Mouse (Mus musculus): ENCODE measurements around the gene Srbd1. TPM values are rescaled to one million over a fixed set of nuclear protein-coding genes. Genes with fewer than 3 reads are reported as not detected.
A peak's percentile ranks its signal among the peaks of the same experiment; 100 is the strongest.

Srbd1 gene
- total and polyA plus RNA-seq, 2 experiments from 2014 or later = 8.3 to 13.2 TPM

DNA sequence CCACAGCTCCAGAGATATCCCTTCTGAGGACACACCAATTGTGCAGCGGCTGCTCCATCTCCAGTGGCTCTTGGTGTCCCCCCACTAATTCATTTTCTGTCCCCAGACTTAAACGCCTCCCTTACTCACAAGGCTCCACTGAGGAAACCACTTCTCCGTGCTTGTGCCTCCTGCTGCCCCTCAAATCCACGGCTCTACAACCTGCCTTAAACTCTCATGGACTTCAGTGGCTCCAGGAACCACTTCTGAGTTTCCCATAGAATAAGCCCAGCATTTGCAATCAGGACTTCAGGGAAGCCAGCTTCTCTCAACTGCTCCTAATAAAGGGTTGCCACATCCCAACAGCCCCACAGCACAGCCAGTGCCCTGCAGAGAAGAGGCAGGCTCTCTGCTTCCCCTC lies 200.2 kb downstream of the Srbd1 start:
- Histone ChIP-seq H3K27me3 (ENCODE audit: insufficient read depth, low read length) (no peaks in the 10 kb centered on the region), H3K4me2 (ENCODE audit: low read depth, low read length, poor library complexity, severe bottlenecking) (no peak overlapping the region), H3K27ac (ENCODE audit: low read depth, low read length) (no peak overlapping the region), H3K36me3 (ENCODE audit: insufficient read depth, low read length) (no peaks in the 10 kb centered on the region), H3K4me1 (ENCODE audit: insufficient read depth, low read length) (peaks cover 6% of the 10 kb centered on the region; the same call in 1 of the 2 replicates), H3K9ac (replicated peaks; ENCODE audit: low read length, poor library complexity, severe bottlenecking) (no peak overlapping the region), H3K9me3 (ENCODE audit: low read length) (no peaks in the 10 kb centered on the region), H3K4me3 (ENCODE audit: low read depth, low read length) (no peak overlapping the region)
- TF ChIP-seq CTCF (IDR thresholded peaks at IDR 0.05) = no peak
- ATAC-seq (ENCODE audit: low FRiP score) (no peak), DNase-seq (ENCODE audit: low spot score) (no peak)
- WGBS = 88% methylated on average over 4 of the region's 4 CpGs

DNA sequence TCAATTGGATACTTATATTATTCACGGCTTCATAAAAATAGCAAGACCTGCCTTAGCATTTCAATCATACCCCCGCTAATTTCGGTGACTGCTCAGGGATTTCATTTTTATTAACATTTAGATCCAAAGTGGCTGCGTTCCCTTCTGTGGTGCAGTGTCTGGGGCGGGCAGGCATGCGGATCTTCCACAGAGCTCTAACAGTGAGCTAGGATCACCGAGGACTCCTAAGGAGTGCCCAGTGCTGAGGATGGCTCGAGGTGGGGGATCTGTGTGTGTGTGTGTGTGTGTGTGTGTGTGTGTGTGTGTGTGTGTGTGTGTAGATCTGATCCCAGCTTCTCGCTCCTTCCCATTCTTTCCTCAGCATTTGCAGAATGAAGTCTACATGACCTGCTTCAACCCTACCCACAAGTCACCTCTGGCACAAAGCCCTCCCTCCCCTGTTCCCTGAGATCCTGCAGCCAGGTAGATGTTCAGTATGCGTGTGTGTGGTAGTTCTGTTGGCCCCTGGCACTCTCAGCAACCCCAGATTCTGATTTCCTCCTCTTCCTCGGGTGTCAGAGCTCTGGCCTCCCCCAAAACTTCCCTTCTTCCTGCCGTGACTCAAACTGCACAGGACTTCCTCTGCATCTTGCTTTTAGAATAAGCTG lies 200.9 kb downstream of the Srbd1 start:
- Histone ChIP-seq H3K27ac (ENCODE audit: low read depth, low read length) (no peak overlapping the region), H3K27me3 (ENCODE audit: insufficient read depth, low read length) (no peaks in the 10 kb centered on the region), H3K4me1 (ENCODE audit: insufficient read depth, low read length) (peaks cover 6% of the 10 kb centered on the region; the same call in 1 of the 2 replicates), H3K36me3 (ENCODE audit: insufficient read depth, low read length) (no peaks in the 10 kb centered on the region), H3K9ac (replicated peaks; ENCODE audit: low read length, poor library complexity, severe bottlenecking) (no peak overlapping the region), H3K4me2 (ENCODE audit: low read depth, low read length, poor library complexity, severe bottlenecking) (no peak overlapping the region), H3K4me3 (ENCODE audit: low read depth, low read length) (no peak overlapping the region), H3K9me3 (ENCODE audit: low read length) (no peaks in the 10 kb centered on the region)
- 40% methylated on average over 12 of the region's 12 CpGs for WGBS
- TF ChIP-seq CTCF (IDR thresholded peaks at IDR 0.05) = no peak
- ATAC-seq (ENCODE audit: low FRiP score) (no peak), DNase-seq (ENCODE audit: low spot score) (no peak)

DNA sequence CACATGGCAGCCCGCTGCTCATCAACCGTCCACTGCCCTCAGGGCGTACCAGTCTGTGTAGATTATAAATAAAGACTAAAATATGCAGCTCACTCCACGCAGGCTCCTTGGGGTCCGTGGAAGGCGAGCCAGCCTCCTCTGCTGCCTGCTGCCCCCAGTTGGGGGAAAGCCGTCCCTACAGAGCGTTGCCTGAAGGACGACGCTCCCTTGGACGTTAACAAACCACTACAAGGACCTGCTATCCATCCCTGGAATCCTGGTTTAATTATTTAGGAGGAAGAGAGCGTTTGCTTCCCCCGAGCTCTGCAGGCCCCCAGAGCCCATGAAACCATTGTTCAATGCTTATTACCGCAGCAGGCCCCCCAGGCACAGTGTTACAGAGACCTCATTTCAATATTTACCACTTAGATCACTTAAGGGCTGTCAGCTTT lies 201.4 kb downstream of the Srbd1 start:
- no peaks in the 10 kb centered on the region for H3K27me3 ChIP-seq (ENCODE audit: insufficient read depth, low read length)
- H3K9ac ChIP-seq (replicated peaks; ENCODE audit: low read length, poor library complexity, severe bottlenecking) = no peak overlapping the region
- no peaks in the 10 kb centered on the region for H3K36me3 ChIP-seq (ENCODE audit: insufficient read depth, low read length)
- peaks cover 6% of the 10 kb centered on the region; the same call in 1 of the 2 replicates for H3K4me1 ChIP-seq (ENCODE audit: insufficient read depth, low read length)
- H3K4me3 ChIP-seq (ENCODE audit: low read depth, low read length) = no peak overlapping the region
- 0 out of 2 replicates have a peak, but pooled peaks have one; percentile 41 for ATAC-seq (ENCODE audit: low FRiP score)
- TF ChIP-seq CTCF (IDR thresholded peaks at IDR 0.05) = peak; percentile 44
- 21% methylated on average over 14 of the region's 14 CpGs for WGBS
- H3K4me2 ChIP-seq (ENCODE audit: low read depth, low read length, poor library complexity, severe bottlenecking) = no peak overlapping the region
- DNase-seq (ENCODE audit: low spot score) = peak; percentile 26
- H3K9me3 ChIP-seq (ENCODE audit: low read length) = no peaks in the 10 kb centered on the region
- no peak overlapping the region for H3K27ac ChIP-seq (ENCODE audit: low read depth, low read length)

DNA sequence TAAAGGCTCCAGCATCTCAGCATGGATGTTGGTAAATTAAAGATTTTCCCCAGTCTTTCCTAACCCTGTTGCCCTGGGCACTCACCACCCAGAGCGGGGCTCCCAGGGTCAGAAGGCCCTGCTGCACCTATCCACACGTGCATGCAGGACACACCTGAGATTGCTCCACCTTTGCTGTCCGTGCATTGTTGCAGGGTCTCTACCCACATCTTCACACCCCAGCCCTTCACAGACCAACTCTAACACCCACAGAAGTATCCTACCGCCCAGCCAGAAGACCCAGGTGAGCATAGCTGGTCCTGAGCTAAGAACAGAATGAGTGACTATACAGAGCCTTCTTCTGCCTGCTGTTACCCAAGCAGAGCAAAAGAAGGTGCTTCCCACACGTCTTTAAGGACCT lies 201.9 kb downstream of the Srbd1 start:
- Histone ChIP-seq H3K27ac (ENCODE audit: low read depth, low read length) (no peak overlapping the region), H3K4me2 (ENCODE audit: low read depth, low read length, poor library complexity, severe bottlenecking) (no peak overlapping the region)
- ATAC-seq (ENCODE audit: low FRiP score) = no peak

DNA sequence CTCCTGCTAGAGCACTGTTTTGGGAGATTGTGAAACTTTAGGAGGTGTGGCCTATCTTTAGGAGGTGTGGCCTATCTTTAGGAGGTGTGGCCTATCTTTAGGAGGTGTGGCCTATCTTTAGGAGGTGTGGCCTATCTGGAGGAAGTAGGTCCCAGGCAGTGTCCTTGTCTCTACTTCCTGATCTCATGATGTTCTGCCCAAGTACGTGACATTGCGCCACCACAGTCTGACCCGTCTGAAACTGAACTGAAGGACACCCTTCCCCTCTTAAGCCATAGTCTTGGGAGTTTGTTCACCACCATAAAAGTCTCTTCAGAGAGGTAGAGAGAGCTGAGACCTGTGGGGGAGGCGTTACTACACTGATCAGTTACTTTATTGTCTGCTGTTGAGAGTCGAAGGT lies 202.9 kb downstream of the Srbd1 start:
- H3K9me3 ChIP-seq (ENCODE audit: low read length) = no peaks in the 10 kb centered on the region
- H3K36me3 ChIP-seq (ENCODE audit: insufficient read depth, low read length) = no peaks in the 10 kb centered on the region
- H3K27ac ChIP-seq (ENCODE audit: low read depth, low read length) = no peak overlapping the region
- ATAC-seq (ENCODE audit: low FRiP score) = no peak
- no peak for DNase-seq (ENCODE audit: low spot score)
- 97% methylated on average over 5 of the region's 5 CpGs for WGBS
- H3K4me3 ChIP-seq (ENCODE audit: low read depth, low read length) = no peak overlapping the region
- no peaks in the 10 kb centered on the region for H3K27me3 ChIP-seq (ENCODE audit: insufficient read depth, low read length)
- H3K9ac ChIP-seq (replicated peaks; ENCODE audit: low read length, poor library complexity, severe bottlenecking) = no peak overlapping the region
- TF ChIP-seq CTCF (IDR thresholded peaks at IDR 0.05) = no peak
- no peak overlapping the region for H3K4me2 ChIP-seq (ENCODE audit: low read depth, low read length, poor library complexity, severe bottlenecking)
- H3K4me1 ChIP-seq (ENCODE audit: insufficient read depth, low read length) = peaks cover 6% of the 10 kb centered on the region; the same call in 1 of the 2 replicates

More for the DNA sequence above, 201.9 kb downstream of the Srbd1 start:
- Histone ChIP-seq H3K27me3 (ENCODE audit: insufficient read depth, low read length) (no peaks in the 10 kb centered on the region), H3K9ac (replicated peaks; ENCODE audit: low read length, poor library complexity, severe bottlenecking) (no peak overlapping the region), H3K4me3 (ENCODE audit: low read depth, low read length) (no peak overlapping the region), H3K36me3 (ENCODE audit: insufficient read depth, low read length) (no peaks in the 10 kb centered on the region), H3K4me1 (ENCODE audit: insufficient read depth, low read length) (peaks cover 6% of the 10 kb centered on the region; the same call in 1 of the 2 replicates), H3K9me3 (ENCODE audit: low read length) (no peaks in the 10 kb centered on the region)
- WGBS = 80% methylated on average over 5 of the region's 5 CpGs
- TF ChIP-seq CTCF (IDR thresholded peaks at IDR 0.05) = no peak
- no peak for DNase-seq (ENCODE audit: low spot score)

DNA sequence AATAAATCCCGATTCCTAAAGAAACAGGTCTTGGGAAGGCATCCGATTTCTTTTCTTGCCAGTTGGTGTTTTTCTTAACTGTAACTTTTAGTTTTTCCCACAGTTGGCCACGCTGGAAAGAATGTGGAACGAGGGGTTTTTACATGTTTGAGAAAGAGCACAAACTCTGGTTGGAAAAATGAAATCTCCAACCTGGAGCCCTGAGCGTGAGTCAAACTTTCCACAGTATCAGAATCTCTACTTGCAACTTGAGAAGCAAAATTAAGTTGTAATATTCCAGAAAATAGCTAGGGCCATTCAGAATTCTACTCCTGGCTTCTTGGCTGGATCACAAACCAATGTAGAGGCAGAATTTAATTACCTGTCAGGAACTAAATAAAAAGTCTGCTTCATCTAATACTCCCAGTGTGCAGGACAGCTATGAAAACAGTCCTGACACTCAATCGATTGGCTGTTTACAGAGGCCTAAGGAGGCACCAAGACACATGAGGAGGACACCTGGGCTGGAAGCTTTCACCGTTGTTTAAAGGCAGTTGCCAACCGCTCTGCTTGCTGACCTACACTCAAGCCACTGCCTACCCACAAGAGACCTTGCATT lies 203.7 kb downstream of the Srbd1 start:
- ATAC-seq (ENCODE audit: low FRiP score) = no peak
- no peak overlapping the region for H3K9ac ChIP-seq (replicated peaks; ENCODE audit: low read length, poor library complexity, severe bottlenecking)
- H3K4me3 ChIP-seq (ENCODE audit: low read depth, low read length) = no peak overlapping the region
- H3K27me3 ChIP-seq (ENCODE audit: insufficient read depth, low read length) = no peaks in the 10 kb centered on the region
- H3K27ac ChIP-seq (ENCODE audit: low read depth, low read length) = no peak overlapping the region
- no peak overlapping the region for H3K4me2 ChIP-seq (ENCODE audit: low read depth, low read length, poor library complexity, severe bottlenecking)
- no peaks in the 10 kb centered on the region for H3K9me3 ChIP-seq (ENCODE audit: low read length)
- H3K4me1 ChIP-seq (ENCODE audit: insufficient read depth, low read length) = peaks cover 6% of the 10 kb centered on the region; the same call in 1 of the 2 replicates
- TF ChIP-seq CTCF (IDR thresholded peaks at IDR 0.05) = no peak
- WGBS = 86% methylated on average over 8 of the region's 8 CpGs
- H3K36me3 ChIP-seq (ENCODE audit: insufficient read depth, low read length) = no peaks in the 10 kb centered on the region
- DNase-seq (ENCODE audit: low spot score) = no peak
